Mouse (Mus musculus): ENCODE measurements around the gene Xrcc4.

DNA sequence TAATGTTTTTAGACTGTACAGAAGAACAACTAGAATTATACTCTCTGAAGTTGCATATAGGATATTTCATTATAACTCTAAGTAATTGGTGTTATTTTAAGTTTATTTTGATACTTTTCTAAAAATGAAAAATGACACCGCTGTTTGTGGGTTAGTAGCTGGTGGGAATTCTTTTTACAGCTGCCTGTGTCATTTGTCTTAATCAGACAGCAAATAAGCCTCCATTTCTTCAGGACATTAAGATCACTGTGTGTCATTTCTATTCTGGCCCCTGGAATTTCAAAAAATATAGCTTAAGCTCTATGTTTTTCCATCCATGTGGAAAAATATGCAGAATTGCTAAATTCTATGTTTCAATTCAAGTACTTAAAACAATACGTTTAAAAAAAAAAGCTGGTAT is 287.5 kb downstream of the Xrcc4 start:
- TF ChIP-seq CTCF (conservative IDR thresholded peaks at IDR 0.05; ENCODE audit: insufficient read depth, insufficient read length, low read depth, low read length) (no peak), POLR2A (IDR thresholded peaks at IDR 0.05; ENCODE audit: low read depth, low read length) (no peak)

Data from kidney, adult 2 months (tissue).